Mouse (Mus musculus): ENCODE results near the gene Cenpv. TPM values are rescaled to one million over a fixed set of nuclear protein-coding genes. Genes with fewer than 3 reads are reported as not detected.
"Not testable (repeated sequence)": the region's sequence is repeated elsewhere in the genome, so short reads cannot be mapped to it uniquely, and the experiment has no call there.

Gene Cenpv
- polyA plus RNA-seq, 1 experiment from 2014 or later, result 26.0 TPM

DNA sequence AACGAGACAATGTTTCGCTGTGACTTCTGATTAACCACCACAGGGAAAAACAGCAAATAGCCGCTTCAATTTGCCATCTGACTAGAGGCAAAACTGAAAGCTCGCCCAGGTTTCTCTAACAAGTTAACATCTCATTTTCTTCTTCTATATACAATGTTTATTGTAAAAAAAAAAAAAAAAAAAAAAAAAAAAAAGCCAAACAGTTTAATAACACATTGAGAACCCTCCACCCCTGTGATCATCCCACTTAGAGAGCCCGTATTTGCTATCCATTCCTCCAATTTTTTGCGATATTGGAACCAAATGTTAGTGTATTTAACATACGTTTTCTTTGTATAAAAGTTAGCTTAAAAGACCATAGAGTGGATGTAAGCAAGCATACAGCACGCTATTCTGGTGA lies 2.0 kb downstream of the Cenpv start:
- Histone ChIP-seq H3K4me2 (ENCODE audit: low read depth, low read length) (peak overlapping the region; percentile 91), H3K9ac (ENCODE audit: low read depth, low read length) (no peak overlapping the region), H3K36me3 (ENCODE audit: control insufficient read depth, insufficient read depth, low read length) (0 out of 2 replicates have a peak, but pooled peaks cover 5% of the 10 kb centered on the region), H3K4me3 (ENCODE audit: low read depth, low read length) (peak overlapping the region; percentile 82; the same call in 1 of the 2 replicates), H3K27me3 (replicated peaks; ENCODE audit: control insufficient read depth, insufficient read depth, low read length) (peaks cover 10% of the 10 kb centered on the region; the same call in 1 of the 2 replicates), H3K9me3 (ENCODE audit: control insufficient read depth, low read length) (no peaks in the 10 kb centered on the region), H3K4me1 (ENCODE audit: control insufficient read depth, insufficient read depth, low read length) (no peaks in the 10 kb centered on the region), H3K27ac (replicated peaks; ENCODE audit: low read depth, low read length) (no peak overlapping the region)
- 69% methylated on average over 8 of the region's 8 CpGs for WGBS
- DNase-seq (ENCODE audit: low spot score) (no peak), ATAC-seq (ENCODE audit: low read depth) (no peak)

DNA sequence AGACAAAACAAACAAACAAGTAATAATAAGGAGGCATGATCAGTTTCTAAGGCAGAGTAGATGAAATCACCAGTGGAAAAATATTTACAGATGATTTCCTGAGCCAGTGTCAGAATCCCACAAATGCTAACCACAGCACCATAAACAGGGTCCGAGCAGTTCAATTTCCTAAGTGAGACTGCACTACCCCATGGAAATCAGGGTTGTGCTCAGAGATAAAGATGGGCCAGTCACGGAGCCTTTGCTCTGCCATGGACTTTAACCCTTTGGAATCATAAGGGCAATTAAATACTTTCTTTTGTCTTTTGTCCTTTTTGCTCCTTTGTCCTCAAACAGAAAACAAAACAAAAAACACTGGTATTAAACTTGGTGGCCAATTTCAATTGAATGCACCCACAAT lies 16.8 kb downstream of the Cenpv start:
- DNase-seq (ENCODE audit: low spot score), result no peak
- Histone ChIP-seq H3K27ac (replicated peaks; ENCODE audit: low read depth, low read length) (no peak overlapping the region), H3K4me3 (ENCODE audit: low read depth, low read length) (no peak overlapping the region), H3K4me2 (ENCODE audit: low read depth, low read length) (no peak overlapping the region), H3K9ac (ENCODE audit: low read depth, low read length) (no peak overlapping the region), H3K36me3 (ENCODE audit: control insufficient read depth, insufficient read depth, low read length) (peaks cover 6% of the 10 kb centered on the region; the same call in 1 of the 2 replicates), H3K27me3 (replicated peaks; ENCODE audit: control insufficient read depth, insufficient read depth, low read length) (no peaks in the 10 kb centered on the region), H3K4me1 (ENCODE audit: control insufficient read depth, insufficient read depth, low read length) (peaks cover 8% of the 10 kb centered on the region; the same call in 1 of the 2 replicates), H3K9me3 (ENCODE audit: control insufficient read depth, low read length) (no peaks in the 10 kb centered on the region)
- no peak for ATAC-seq (ENCODE audit: low read depth)
- 69% methylated on average over 2 of the region's 2 CpGs for WGBS

DNA sequence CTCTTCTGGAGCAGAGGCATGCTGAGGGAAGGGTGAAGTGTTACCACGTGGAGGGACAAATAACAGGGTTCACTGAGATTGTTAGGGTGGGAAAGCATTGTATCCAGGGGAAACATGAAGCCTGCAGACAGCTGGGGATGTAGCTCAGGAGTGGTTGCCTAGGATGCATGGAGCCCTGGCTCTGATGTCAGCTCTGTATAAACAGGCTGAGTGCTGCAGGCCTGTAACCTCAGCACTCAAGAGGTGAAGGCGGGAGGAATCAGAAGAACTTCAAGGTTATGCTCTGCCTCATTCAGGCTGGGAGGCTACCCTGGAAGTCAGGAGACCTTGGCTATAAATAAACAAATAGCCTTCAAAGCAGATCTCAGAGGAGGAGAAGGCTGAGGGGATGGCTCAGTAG lies 20.1 kb downstream of the Cenpv start:
- Histone ChIP-seq H3K27me3 (replicated peaks; ENCODE audit: control insufficient read depth, insufficient read depth, low read length) (no peaks in the 10 kb centered on the region), H3K4me3 (ENCODE audit: low read depth, low read length) (no peak overlapping the region), H3K27ac (replicated peaks; ENCODE audit: low read depth, low read length) (no peak overlapping the region), H3K36me3 (ENCODE audit: control insufficient read depth, insufficient read depth, low read length) (no peaks in the 10 kb centered on the region), H3K4me2 (ENCODE audit: low read depth, low read length) (no peak overlapping the region), H3K9me3 (ENCODE audit: control insufficient read depth, low read length) (no peaks in the 10 kb centered on the region), H3K9ac (ENCODE audit: low read depth, low read length) (no peak overlapping the region), H3K4me1 (ENCODE audit: control insufficient read depth, insufficient read depth, low read length) (peaks cover 3% of the 10 kb centered on the region; the same call in 1 of the 2 replicates)
- ATAC-seq (ENCODE audit: low read depth), result no peak
- peak; percentile 50 for DNase-seq (ENCODE audit: low spot score)
- 24% methylated on average over 2 of the region's 2 CpGs for WGBS

GRCm38 (mm10) chr11:62513311-62513710 lies 25.8 kb downstream of the Cenpv start:
- Histone ChIP-seq H3K27ac (replicated peaks; ENCODE audit: low read depth, low read length) (no peak overlapping the region), H3K4me2 (ENCODE audit: low read depth, low read length) (no peak overlapping the region), H3K9ac (ENCODE audit: low read depth, low read length) (no peak overlapping the region), H3K9me3 (ENCODE audit: control insufficient read depth, low read length) (no peaks in the 10 kb centered on the region), H3K36me3 (ENCODE audit: control insufficient read depth, insufficient read depth, low read length) (no peaks in the 10 kb centered on the region), H3K27me3 (replicated peaks; ENCODE audit: control insufficient read depth, insufficient read depth, low read length) (no peaks in the 10 kb centered on the region), H3K4me1 (ENCODE audit: control insufficient read depth, insufficient read depth, low read length) (no peaks in the 10 kb centered on the region), H3K4me3 (ENCODE audit: low read depth, low read length) (no peak overlapping the region)
- DNase-seq (ENCODE audit: low spot score), result no peak
- 78% methylated on average over 6 of the region's 6 CpGs for WGBS
- ATAC-seq (ENCODE audit: low read depth), result no peak

DNA sequence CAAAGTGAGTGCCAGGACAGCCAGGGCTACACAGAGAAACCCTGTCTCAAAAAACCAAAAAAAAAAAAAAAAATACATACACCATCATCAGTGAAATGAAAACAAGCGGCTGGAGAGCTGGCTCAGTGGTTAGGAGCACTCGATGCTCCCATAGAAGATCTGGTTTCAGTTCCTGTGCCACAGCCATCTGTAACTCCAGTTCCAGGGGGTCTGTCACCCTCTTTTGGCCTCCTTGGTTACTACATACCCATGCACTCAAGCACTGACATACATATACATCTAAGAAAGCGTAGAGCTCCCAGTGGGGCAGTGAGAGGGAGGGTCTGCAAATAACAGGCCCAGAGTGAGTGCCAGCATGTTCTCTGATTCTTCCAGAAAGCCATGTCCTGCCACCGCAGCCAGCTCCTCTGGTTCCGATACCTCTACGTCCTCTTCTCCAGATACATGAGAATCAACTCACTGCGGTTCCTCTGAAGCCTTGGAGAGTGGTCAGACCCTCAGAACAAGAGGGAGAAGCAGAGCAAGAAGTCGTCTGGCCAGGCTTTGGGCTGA lies 26.5 kb downstream of the Cenpv start:
- DNase-seq (ENCODE audit: low spot score), result no peak
- H3K9ac ChIP-seq (ENCODE audit: low read depth, low read length), result no peak overlapping the region
- no peaks in the 10 kb centered on the region for H3K9me3 ChIP-seq (ENCODE audit: control insufficient read depth, low read length)
- no peaks in the 10 kb centered on the region for H3K4me1 ChIP-seq (ENCODE audit: control insufficient read depth, insufficient read depth, low read length)
- 87% methylated on average over 8 of the region's 8 CpGs for WGBS
- no peak overlapping the region for H3K27ac ChIP-seq (replicated peaks; ENCODE audit: low read depth, low read length)
- no peaks in the 10 kb centered on the region for H3K36me3 ChIP-seq (ENCODE audit: control insufficient read depth, insufficient read depth, low read length)
- no peak overlapping the region for H3K4me3 ChIP-seq (ENCODE audit: low read depth, low read length)
- ATAC-seq (ENCODE audit: low read depth), result no peak
- no peak overlapping the region for H3K4me2 ChIP-seq (ENCODE audit: low read depth, low read length)
- H3K27me3 ChIP-seq (replicated peaks; ENCODE audit: control insufficient read depth, insufficient read depth, low read length), result no peaks in the 10 kb centered on the region

DNA sequence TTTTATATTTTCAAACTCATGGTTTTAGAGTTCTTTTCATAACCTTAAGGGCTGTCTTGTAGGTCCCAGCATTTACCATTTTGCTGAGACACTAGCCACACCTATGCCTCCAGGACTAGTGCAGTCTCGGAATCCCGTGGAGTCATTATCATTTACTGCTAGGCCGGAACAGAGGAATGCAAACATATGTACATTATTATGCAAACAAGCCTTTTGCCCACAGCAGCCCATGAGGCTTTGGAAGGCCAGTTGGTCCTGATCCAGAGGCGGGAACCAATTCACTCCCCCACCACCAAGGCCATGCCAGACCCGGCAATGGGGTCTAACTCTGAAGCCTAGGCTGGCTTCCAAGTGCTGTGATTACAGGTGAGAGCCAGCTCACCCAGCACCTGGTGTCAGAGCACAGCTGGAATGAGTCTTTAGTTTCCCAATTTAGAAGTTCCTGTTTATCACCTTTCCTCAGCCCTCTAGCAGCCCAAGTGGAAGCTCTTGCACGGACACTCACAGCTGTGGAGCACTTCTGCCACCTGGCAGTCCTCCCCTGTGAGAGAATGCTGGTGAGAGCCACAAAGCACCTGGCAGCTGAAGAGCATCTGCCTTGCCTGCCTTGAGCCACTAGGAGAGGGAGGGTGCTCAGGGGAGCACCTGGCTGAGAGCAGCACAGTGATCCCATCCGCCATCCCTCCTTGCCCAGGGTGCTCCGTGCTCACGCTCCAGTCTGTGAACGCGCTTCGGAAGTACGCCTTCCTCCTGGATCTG lies 27.4 kb downstream of the Cenpv start:
- no peaks in the 10 kb centered on the region for H3K9me3 ChIP-seq (ENCODE audit: control insufficient read depth, low read length)
- H3K4me3 ChIP-seq (ENCODE audit: low read depth, low read length), result no peak overlapping the region
- no peaks in the 10 kb centered on the region for H3K36me3 ChIP-seq (ENCODE audit: control insufficient read depth, insufficient read depth, low read length)
- no peak overlapping the region for H3K9ac ChIP-seq (ENCODE audit: low read depth, low read length)
- 70% methylated on average over 13 of the region's 13 CpGs for WGBS
- ATAC-seq (ENCODE audit: low read depth) (no peak), DNase-seq (ENCODE audit: low spot score) (peak; percentile 4)
- no peaks in the 10 kb centered on the region for H3K4me1 ChIP-seq (ENCODE audit: control insufficient read depth, insufficient read depth, low read length)
- H3K4me2 ChIP-seq (ENCODE audit: low read depth, low read length), result no peak overlapping the region
- H3K27ac ChIP-seq (replicated peaks; ENCODE audit: low read depth, low read length), result no peak overlapping the region
- no peaks in the 10 kb centered on the region for H3K27me3 ChIP-seq (replicated peaks; ENCODE audit: control insufficient read depth, insufficient read depth, low read length)

GRCm38 (mm10) chr11:62510956-62511355 lies 28.1 kb downstream of the Cenpv start:
- no peak overlapping the region for H3K4me2 ChIP-seq (ENCODE audit: low read depth, low read length)
- no peak for ATAC-seq (ENCODE audit: low read depth)
- DNase-seq (ENCODE audit: low spot score), result no peak
- H3K27me3 ChIP-seq (replicated peaks; ENCODE audit: control insufficient read depth, insufficient read depth, low read length), result no peaks in the 10 kb centered on the region
- no peaks in the 10 kb centered on the region for H3K9me3 ChIP-seq (ENCODE audit: control insufficient read depth, low read length)
- H3K9ac ChIP-seq (ENCODE audit: low read depth, low read length), result no peak overlapping the region
- no peaks in the 10 kb centered on the region for H3K4me1 ChIP-seq (ENCODE audit: control insufficient read depth, insufficient read depth, low read length)
- H3K4me3 ChIP-seq (ENCODE audit: low read depth, low read length), result no peak overlapping the region
- no peak overlapping the region for H3K27ac ChIP-seq (replicated peaks; ENCODE audit: low read depth, low read length)
- no peaks in the 10 kb centered on the region for H3K36me3 ChIP-seq (ENCODE audit: control insufficient read depth, insufficient read depth, low read length)
- 83% methylated on average over 5 of the region's 5 CpGs for WGBS

- 68% methylated on average over 3 of the region's 3 CpGs for WGBS
- no peak for ATAC-seq (ENCODE audit: low read depth)
- H3K27me3 ChIP-seq (replicated peaks; ENCODE audit: control insufficient read depth, insufficient read depth, low read length), result no peaks in the 10 kb centered on the region
- H3K4me3 ChIP-seq (ENCODE audit: low read depth, low read length), result no peak overlapping the region
- H3K9me3 ChIP-seq (ENCODE audit: control insufficient read depth, low read length), result no peaks in the 10 kb centered on the region
- no peak overlapping the region for H3K9ac ChIP-seq (ENCODE audit: low read depth, low read length)
- H3K4me1 ChIP-seq (ENCODE audit: control insufficient read depth, insufficient read depth, low read length), result no peaks in the 10 kb centered on the region
- H3K4me2 ChIP-seq (ENCODE audit: low read depth, low read length), result no peak overlapping the region
- H3K36me3 ChIP-seq (ENCODE audit: control insufficient read depth, insufficient read depth, low read length), result no peaks in the 10 kb centered on the region
- DNase-seq (ENCODE audit: low spot score), result no peak
- no peak overlapping the region for H3K27ac ChIP-seq (replicated peaks; ENCODE audit: low read depth, low read length)
Observed at GRCm38 (mm10) chr11:62509571-62509970, 29.5 kb downstream of the Cenpv start.

- H3K4me3 ChIP-seq (ENCODE audit: low read depth, low read length); H3K27me3 ChIP-seq (replicated peaks; ENCODE audit: control insufficient read depth, insufficient read depth, low read length); H3K9ac ChIP-seq (ENCODE audit: low read depth, low read length); H3K27ac ChIP-seq (replicated peaks; ENCODE audit: low read depth, low read length); H3K36me3 ChIP-seq (ENCODE audit: control insufficient read depth, insufficient read depth, low read length); ATAC-seq (ENCODE audit: low read depth); DNase-seq (ENCODE audit: low spot score); H3K4me2 ChIP-seq (ENCODE audit: low read depth, low read length); H3K4me1 ChIP-seq (ENCODE audit: control insufficient read depth, insufficient read depth, low read length); H3K9me3 ChIP-seq (ENCODE audit: control insufficient read depth, low read length): not testable (repeated sequence)
- WGBS, result 94% methylated on average over 5 of the region's 5 CpGs
Observed at GRCm38 (mm10) chr11:62508816-62509215, 30.2 kb downstream of the Cenpv start.
